Mouse (Mus musculus) forebrain, postnatal 0 days (tissue): ENCODE results near the gene Slc35e1. TPM values are rescaled to one million over a fixed set of nuclear protein-coding genes. Genes with fewer than 3 reads are reported as not detected.

Experiments
- ATAC-seq: fragments of 200-750 bp; cut with Nextera tagmentation; 2 replicates; pipeline ENCODE4 v1.8.0; 2017; ENCODE audit warnings: mild to moderate bottlenecking, moderate library complexity
- DNase-seq: peaks from one replicate; pipeline ENCODE4 v3.0.0-alpha.2; 2015
- H3K27ac ChIP-seq: fragments of 300-500 bp; sonication (generic); 2 replicates; pipeline ENCODE4 v1.5.1; 2014; ENCODE audit warnings: low read depth, mild to moderate bottlenecking, antibody characterized with exemption, low read length, moderate library complexity, mixed read lengths
- H3K27me3 ChIP-seq: fragments of 300-500 bp; sonication (generic); 2 replicates; pipeline ENCODE4 v1.6.1; 2014; ENCODE audit warnings: mild to moderate bottlenecking, low read length, mixed read lengths; ENCODE audit not compliant: insufficient read depth
- H3K36me3 ChIP-seq: fragments of 300-500 bp; sonication (generic); 2 replicates; pipeline ENCODE4 v1.6.1; 2014; ENCODE audit warnings: mild to moderate bottlenecking, moderate library complexity; ENCODE audit not compliant: insufficient read depth
- H3K4me1 ChIP-seq: fragments of 300-500 bp; sonication (generic); 2 replicates; pipeline ENCODE4 v1.6.1; 2014; ENCODE audit warnings: antibody characterized with exemption; ENCODE audit not compliant: insufficient read depth
- H3K4me2 ChIP-seq: fragments of 300-500 bp; sonication (generic); 2 replicates; pipeline ENCODE4 v1.6.1; 2014; ENCODE audit warnings: low read depth, mild to moderate bottlenecking, moderate library complexity
- H3K4me3 ChIP-seq: fragments of 300-500 bp; sonication (generic); 2 replicates; pipeline ENCODE4 v1.5.1; 2014; ENCODE audit warnings: low read depth, low read length, mixed read lengths
- H3K9ac ChIP-seq: fragments of 300-500 bp; sonication (generic); 2 replicates; pipeline ENCODE4 v1.6.1; 2014; ENCODE audit warnings: mild to moderate bottlenecking
- H3K9me3 ChIP-seq: fragments of 300-500 bp; sonication (generic); 2 replicates; pipeline ENCODE4 v1.6.1; 2016; ENCODE audit warnings: low read length
- CTCF ChIP-seq: sonication (generic); IDR thresholded peaks from 2 replicates; pipeline ENCODE4 v1.5.1; 2016; ENCODE audit warnings: antibody characterized with exemption, control low read depth, low read depth
- WGBS: fragments of 180-500 bp; shearing (Covaris S2); extraction: QIAGEN DNeasy Blood & Tissue Kit; methylation state at CpG from one replicate; pipeline ENCODE4 v1.1.7; 2014; 5-methylcytosine and 5-hydroxymethylcytosine counted together
- polyA plus RNA-seq: library from polyadenylated mRNA; unstranded; fragments of >200 nt; fragmentation: Nextera tagmentation; extraction: Ambion mirVana; gene quantifications from 2 replicates; pipeline ENCODE4 v1.2.1, GENCODE M21; 2015
- total RNA-seq: library from RNA; depleted of rRNA; stranded (reverse); fragments of >200 nt; gene quantifications from 2 replicates; pipeline ENCODE4 v1.2.3, GENCODE M21; 2014

The Slc35e1 gene
- total and polyA plus RNA-seq, 2 experiments from 2014 or later, result 12.2 to 55.1 TPM

DNA sequence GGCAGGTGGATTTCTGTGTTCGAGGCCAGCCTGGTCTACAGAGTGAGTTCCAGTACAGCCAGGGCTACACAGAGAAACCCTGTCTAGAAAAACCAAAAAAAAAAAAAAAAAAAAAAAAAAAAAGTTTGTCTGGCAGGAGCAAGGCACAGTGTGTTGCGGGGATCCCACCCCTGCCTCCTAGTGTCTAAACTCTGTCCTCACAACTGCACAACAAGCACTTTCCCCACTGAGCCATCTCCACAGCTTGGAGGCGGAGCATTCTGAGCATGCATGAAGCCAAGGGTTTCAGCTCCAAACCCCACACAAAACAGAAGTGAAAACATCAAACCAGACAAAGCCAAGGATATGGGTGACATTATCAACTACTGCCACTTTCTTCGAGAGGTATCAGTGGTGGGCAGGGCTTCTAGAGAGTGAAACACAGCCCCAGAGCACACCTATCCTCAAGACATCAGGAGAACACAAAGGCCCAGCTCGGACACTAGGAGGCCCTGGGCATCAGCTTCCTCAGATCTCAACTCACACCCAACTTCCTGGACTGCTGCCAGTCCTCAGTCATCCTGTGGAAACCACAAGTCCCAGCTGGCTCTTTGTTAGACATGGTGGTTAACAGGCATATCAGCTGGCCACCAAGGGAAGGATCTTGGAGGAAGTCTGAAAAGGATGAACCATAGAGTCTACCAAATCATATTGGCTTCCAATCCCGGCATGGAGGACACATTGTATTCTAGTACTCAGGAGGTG, 6.8 kb downstream of the Slc35e1 start:
- no peak overlapping the region for H3K27ac ChIP-seq
- ATAC-seq, result peak; percentile 61; the same call in 1 of the 2 replicates
- H3K9ac ChIP-seq, result no peak overlapping the region
- H3K4me2 ChIP-seq, result no peak overlapping the region
- H3K4me1 ChIP-seq, result no peaks in the 10 kb centered on the region
- peak; percentile 15; the same call in 1 of the 2 replicates for TF ChIP-seq CTCF
- no peak overlapping the region for H3K4me3 ChIP-seq
- whole genome bisulfite sequencing, result 89% methylated on average over 6 of the region's 6 CpGs
- peaks cover 57% of the 10 kb centered on the region for H3K36me3 ChIP-seq
- no peaks in the 10 kb centered on the region for H3K27me3 ChIP-seq
- no peaks in the 10 kb centered on the region for H3K9me3 ChIP-seq
- no peak for DNase-seq

DNA sequence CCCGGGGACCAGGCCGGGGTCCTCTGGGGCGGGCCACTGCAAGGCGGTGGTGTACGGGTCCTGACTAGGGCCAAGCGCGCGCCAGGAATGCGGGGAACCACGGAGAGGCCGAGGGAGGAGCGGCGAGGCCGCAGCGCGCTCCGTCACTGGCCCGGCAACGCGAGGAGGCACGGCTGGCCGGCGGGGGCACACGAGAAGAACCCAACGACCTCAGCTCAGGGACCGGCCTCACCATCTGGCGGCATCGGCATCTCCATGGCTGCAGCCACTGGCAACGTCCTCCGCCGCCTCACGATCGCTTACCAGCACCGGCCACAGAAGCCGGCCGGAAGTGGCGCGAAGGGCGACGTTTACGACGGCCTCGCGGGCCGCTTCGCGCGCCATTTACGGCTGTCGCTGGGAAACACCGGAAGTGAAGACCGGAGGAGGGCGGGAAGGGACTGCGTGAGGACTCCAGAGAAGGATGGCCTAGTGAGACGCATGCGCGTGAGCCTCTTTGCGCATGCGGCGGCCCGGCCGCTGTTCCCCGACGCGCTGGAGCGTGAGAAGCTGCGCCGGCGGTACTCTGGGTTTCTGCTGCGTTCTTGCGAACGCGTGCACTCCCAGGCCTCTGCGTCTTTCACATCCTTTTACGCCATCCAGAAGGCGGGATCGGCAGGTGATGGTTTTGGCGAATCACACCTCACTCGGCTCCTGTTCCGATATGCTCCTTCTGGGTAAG, 17.4 kb downstream of the Slc35e1 start, which contains the start of gene Cherp:
Cherp (minus strand) TSS at position 401 of the 721 bp plus-strand sequence.
- peak within 1 kb of the TSS; percentile 92 for H3K27ac ChIP-seq
- DNase-seq, result peak; percentile 99
- H3K4me2 ChIP-seq, result peak within 1 kb of the TSS; percentile 90
- peaks cover 9% of the 10 kb centered on the region for H3K4me1 ChIP-seq
- H3K4me3 ChIP-seq, result peak within 1 kb of the TSS; percentile 88
- TF ChIP-seq CTCF, result peak; percentile 9; the same call in 1 of the 2 replicates
- H3K27me3 ChIP-seq, result no peaks in the 10 kb centered on the region
- H3K9ac ChIP-seq, result peak within 1 kb of the TSS; percentile 80
- peak; percentile 98 for ATAC-seq
- no peaks in the 10 kb centered on the region for H3K9me3 ChIP-seq
- H3K36me3 ChIP-seq, result peaks cover 34% of the 10 kb centered on the region
- under 1% methylated on average over 74 of the region's 80 CpGs for WGBS

DNA sequence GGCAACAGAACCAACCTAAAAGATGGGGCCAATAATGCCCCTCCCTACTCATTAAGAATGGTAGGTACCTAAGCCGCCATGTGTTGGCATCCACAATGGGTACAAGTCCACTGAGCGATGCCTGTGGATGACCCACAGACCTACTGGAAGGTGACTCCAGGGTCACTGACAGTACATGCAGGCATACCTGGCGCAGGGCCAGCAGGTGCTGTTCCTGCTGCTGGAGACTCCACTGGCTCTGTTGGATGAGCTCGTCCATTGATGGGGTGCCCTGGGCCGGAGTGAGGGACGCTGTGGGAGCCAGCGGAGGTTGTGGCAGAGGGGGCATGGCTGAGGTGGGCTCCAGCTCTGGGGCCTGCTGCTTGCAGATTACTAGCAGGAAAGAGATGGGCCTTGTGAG, 21.7 kb downstream of the Slc35e1 start:
- Histone ChIP-seq H3K4me1 (peaks cover 2% of the 10 kb centered on the region; the same call in 1 of the 2 replicates), H3K9ac (no peak overlapping the region), H3K4me3 (no peak overlapping the region), H3K36me3 (peaks cover 75% of the 10 kb centered on the region), H3K4me2 (no peak overlapping the region), H3K27me3 (no peaks in the 10 kb centered on the region), H3K27ac (no peak overlapping the region), H3K9me3 (no peaks in the 10 kb centered on the region)
- no peak for ATAC-seq
- TF ChIP-seq CTCF, result no peak
- 93% methylated on average over 7 of the region's 7 CpGs for WGBS
- no peak for DNase-seq

GRCm38 (mm10) chr8:72469984-72470383, 22.4 kb downstream of the Slc35e1 start:
- TF ChIP-seq CTCF, result no peak
- WGBS, result 93% methylated on average over 8 of the region's 8 CpGs
- Histone ChIP-seq H3K4me2 (no peak overlapping the region), H3K4me1 (no peaks in the 10 kb centered on the region), H3K27ac (no peak overlapping the region), H3K36me3 (peaks cover 82% of the 10 kb centered on the region), H3K9me3 (no peaks in the 10 kb centered on the region), H3K9ac (no peak overlapping the region), H3K4me3 (no peak overlapping the region), H3K27me3 (no peaks in the 10 kb centered on the region)
- no peak for ATAC-seq
- no peak for DNase-seq

- H3K36me3 ChIP-seq, result peaks cover 89% of the 10 kb centered on the region
- no peak overlapping the region for H3K4me3 ChIP-seq
- H3K9me3 ChIP-seq, result no peaks in the 10 kb centered on the region
- DNase-seq (no peak), ATAC-seq (no peak)
- H3K4me2 ChIP-seq, result no peak overlapping the region
- H3K27me3 ChIP-seq, result no peaks in the 10 kb centered on the region
- WGBS, result 87% methylated on average over 2 of the region's 2 CpGs
- H3K9ac ChIP-seq, result no peak overlapping the region
- no peak for TF ChIP-seq CTCF
- H3K4me1 ChIP-seq, result no peaks in the 10 kb centered on the region
- no peak overlapping the region for H3K27ac ChIP-seq
Measured at GRCm38 (mm10) chr8:72469243-72469642, 23.2 kb downstream of the Slc35e1 start.

DNA sequence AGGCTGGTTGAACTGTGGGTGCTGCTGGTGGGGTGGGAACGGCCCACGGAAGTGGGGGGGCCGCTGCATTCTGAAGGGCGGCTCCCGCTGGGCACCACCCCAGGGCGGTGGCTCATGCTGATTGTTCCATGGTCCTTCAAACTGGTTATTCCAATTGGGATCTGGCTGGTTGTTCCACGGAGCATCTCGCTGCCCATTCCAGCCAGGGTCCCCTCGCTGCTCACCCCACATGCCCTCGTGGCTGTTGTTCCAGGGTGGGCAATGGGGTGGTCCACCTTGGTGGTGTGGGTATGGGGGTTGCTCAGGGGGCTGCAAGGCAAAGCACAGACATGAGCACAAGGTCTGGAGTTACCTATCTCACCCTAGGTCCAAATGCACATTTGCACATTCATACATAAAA, 28.2 kb downstream of the Slc35e1 start:
- H3K9ac ChIP-seq, result no peak overlapping the region
- no peak overlapping the region for H3K4me3 ChIP-seq
- no peaks in the 10 kb centered on the region for H3K9me3 ChIP-seq
- no peak for DNase-seq
- no peak overlapping the region for H3K4me2 ChIP-seq
- peaks cover 96% of the 10 kb centered on the region for H3K36me3 ChIP-seq
- ATAC-seq, result no peak
- no peaks in the 10 kb centered on the region for H3K27me3 ChIP-seq
- no peaks in the 10 kb centered on the region for H3K4me1 ChIP-seq
- no peak overlapping the region for H3K27ac ChIP-seq
- no peak for TF ChIP-seq CTCF
- 94% methylated on average over 10 of the region's 10 CpGs for WGBS
